Mouse (Mus musculus): ENCODE results near the gene Smim27.

The Smim27 gene

GRCm38 (mm10) chr4:40240272-40240744, 29.1 kb upstream of the Smim27 start:
- DNase-seq (ENCODE audit: low read depth, low spot score): peak; percentile 6
- Histone ChIP-seq H3K36me3 (ENCODE audit: control insufficient read depth, insufficient read depth, low read length, poor library complexity, severe bottlenecking) (peaks cover 2% of the 10 kb centered on the region; the same call in 1 of the 2 replicates), H3K27me3 (ENCODE audit: control insufficient read depth, insufficient read depth, low read length, poor library complexity, severe bottlenecking) (no peaks in the 10 kb centered on the region)

- DNase-seq (ENCODE audit: low read depth, low spot score): peak; percentile 46
Measured at GRCm38 (mm10) chr4:40241928-40242327, 27.5 kb upstream of the Smim27 start.

GRCm38 (mm10) chr4:40243006-40243405, 26.4 kb upstream of the Smim27 start:
- DNase-seq (ENCODE audit: low read depth, low spot score): no peak
- H3K27me3 ChIP-seq (ENCODE audit: control insufficient read depth, insufficient read depth, low read length, poor library complexity, severe bottlenecking): no peaks in the 10 kb centered on the region
- no peaks in the 10 kb centered on the region for H3K36me3 ChIP-seq (ENCODE audit: control insufficient read depth, insufficient read depth, low read length, poor library complexity, severe bottlenecking)

More at GRCm38 (mm10) chr4:40241928-40242327, 27.5 kb upstream of the Smim27 start:
- peaks cover under 1% of the 10 kb centered on the region; the same call in 1 of the 2 replicates for H3K36me3 ChIP-seq (ENCODE audit: control insufficient read depth, insufficient read depth, low read length, poor library complexity, severe bottlenecking)
- no peaks in the 10 kb centered on the region for H3K27me3 ChIP-seq (ENCODE audit: control insufficient read depth, insufficient read depth, low read length, poor library complexity, severe bottlenecking)

GRCm38 (mm10) chr4:40244035-40244434, 25.3 kb upstream of the Smim27 start:
- H3K27me3 ChIP-seq (ENCODE audit: control insufficient read depth, insufficient read depth, low read length, poor library complexity, severe bottlenecking): no peaks in the 10 kb centered on the region
- no peaks in the 10 kb centered on the region for H3K36me3 ChIP-seq (ENCODE audit: control insufficient read depth, insufficient read depth, low read length, poor library complexity, severe bottlenecking)
- peak; percentile 81 for DNase-seq (ENCODE audit: low read depth, low spot score)

- no peaks in the 10 kb centered on the region for H3K36me3 ChIP-seq (ENCODE audit: control insufficient read depth, insufficient read depth, low read length, poor library complexity, severe bottlenecking)
- no peaks in the 10 kb centered on the region for H3K27me3 ChIP-seq (ENCODE audit: control insufficient read depth, insufficient read depth, low read length, poor library complexity, severe bottlenecking)
- DNase-seq (ENCODE audit: low read depth, low spot score): peak; percentile 20
Measured at GRCm38 (mm10) chr4:40250984-40251383, 18.4 kb upstream of the Smim27 start.

GRCm38 (mm10) chr4:40253766-40254165, 15.6 kb upstream of the Smim27 start:
- Histone ChIP-seq H3K36me3 (ENCODE audit: control insufficient read depth, insufficient read depth, low read length, poor library complexity, severe bottlenecking) (no peaks in the 10 kb centered on the region), H3K27me3 (ENCODE audit: control insufficient read depth, insufficient read depth, low read length, poor library complexity, severe bottlenecking) (no peaks in the 10 kb centered on the region)
- DNase-seq (ENCODE audit: low read depth, low spot score): no peak

- Histone ChIP-seq H3K36me3 (ENCODE audit: control insufficient read depth, insufficient read depth, low read length, poor library complexity, severe bottlenecking) (0 out of 2 replicates have a peak, but pooled peaks cover 2% of the 10 kb centered on the region), H3K27me3 (ENCODE audit: control insufficient read depth, insufficient read depth, low read length, poor library complexity, severe bottlenecking) (no peaks in the 10 kb centered on the region)
- DNase-seq (ENCODE audit: low read depth, low spot score): no peak
Measured at GRCm38 (mm10) chr4:40254385-40255103, 14.8 kb upstream of the Smim27 start.

GRCm38 (mm10) chr4:40264321-40264720, 5.1 kb upstream of the Smim27 start:
- H3K36me3 ChIP-seq (ENCODE audit: control insufficient read depth, insufficient read depth, low read length, poor library complexity, severe bottlenecking): peaks cover 9% of the 10 kb centered on the region
- DNase-seq (ENCODE audit: low read depth, low spot score): no peak

GRCm38 (mm10) chr4:40267681-40268080, 1.7 kb upstream of the Smim27 start:
- DNase-seq (ENCODE audit: low read depth, low spot score): peak; percentile 4
- Histone ChIP-seq H3K36me3 (ENCODE audit: control insufficient read depth, insufficient read depth, low read length, poor library complexity, severe bottlenecking) (no peaks in the 10 kb centered on the region; the same call in 1 of the 2 replicates), H3K27me3 (ENCODE audit: control insufficient read depth, insufficient read depth, low read length, poor library complexity, severe bottlenecking) (no peaks in the 10 kb centered on the region)

More at GRCm38 (mm10) chr4:40264321-40264720, 5.1 kb upstream of the Smim27 start:
- no peaks in the 10 kb centered on the region for H3K27me3 ChIP-seq (ENCODE audit: control insufficient read depth, insufficient read depth, low read length, poor library complexity, severe bottlenecking)

GRCm38 (mm10) chr4:40268204-40268813, 1.1 kb upstream of the Smim27 start:
- Histone ChIP-seq H3K36me3 (ENCODE audit: control insufficient read depth, insufficient read depth, low read length, poor library complexity, severe bottlenecking) (no peaks in the 10 kb centered on the region; the same call in 1 of the 2 replicates), H3K27me3 (ENCODE audit: control insufficient read depth, insufficient read depth, low read length, poor library complexity, severe bottlenecking) (no peaks in the 10 kb centered on the region)
- DNase-seq (ENCODE audit: low read depth, low spot score): peak; percentile 90

- H3K36me3 ChIP-seq (ENCODE audit: control insufficient read depth, insufficient read depth, low read length, poor library complexity, severe bottlenecking): no peaks in the 10 kb centered on the region; the same call in 1 of the 2 replicates
- DNase-seq (ENCODE audit: low read depth, low spot score): no peak
- no peaks in the 10 kb centered on the region for H3K27me3 ChIP-seq (ENCODE audit: control insufficient read depth, insufficient read depth, low read length, poor library complexity, severe bottlenecking)
Measured at GRCm38 (mm10) chr4:40268835-40269234, 544 bp upstream of the Smim27 start.

- DNase-seq (ENCODE audit: low read depth, low spot score): no peak
- no peaks in the 10 kb centered on the region for H3K27me3 ChIP-seq (ENCODE audit: control insufficient read depth, insufficient read depth, low read length, poor library complexity, severe bottlenecking)
- H3K36me3 ChIP-seq (ENCODE audit: control insufficient read depth, insufficient read depth, low read length, poor library complexity, severe bottlenecking): no peaks in the 10 kb centered on the region
Measured at GRCm38 (mm10) chr4:40278880-40279275, 9.5 kb downstream of the Smim27 start.

- no peaks in the 10 kb centered on the region for H3K36me3 ChIP-seq (ENCODE audit: control insufficient read depth, insufficient read depth, low read length, poor library complexity, severe bottlenecking)
- H3K27me3 ChIP-seq (ENCODE audit: control insufficient read depth, insufficient read depth, low read length, poor library complexity, severe bottlenecking): no peaks in the 10 kb centered on the region
- DNase-seq (ENCODE audit: low read depth, low spot score): peak; percentile 95
Measured at GRCm38 (mm10) chr4:40279276-40279900, 10.0 kb downstream of the Smim27 start, which contains the start of gene Ndufb6. Ndufb6 (minus strand) TSS chr4:40279421.

- Histone ChIP-seq H3K27me3 (ENCODE audit: control insufficient read depth, insufficient read depth, low read length, poor library complexity, severe bottlenecking) (no peaks in the 10 kb centered on the region), H3K36me3 (ENCODE audit: control insufficient read depth, insufficient read depth, low read length, poor library complexity, severe bottlenecking) (no peaks in the 10 kb centered on the region)
- DNase-seq (ENCODE audit: low read depth, low spot score): peak; percentile 87
Measured at GRCm38 (mm10) chr4:40285582-40285981, 16.2 kb downstream of the Smim27 start.

- no peaks in the 10 kb centered on the region for H3K27me3 ChIP-seq (ENCODE audit: control insufficient read depth, insufficient read depth, low read length, poor library complexity, severe bottlenecking)
- no peaks in the 10 kb centered on the region for H3K36me3 ChIP-seq (ENCODE audit: control insufficient read depth, insufficient read depth, low read length, poor library complexity, severe bottlenecking)
- DNase-seq (ENCODE audit: low read depth, low spot score): peak; percentile 68
Measured at GRCm38 (mm10) chr4:40287415-40287814, 18.0 kb downstream of the Smim27 start.
